Mouse (Mus musculus) forelimb bud, embryonic 11.5 days (tissue): ENCODE data around the gene Hoxd12.
A peak's percentile ranks its signal among the peaks of the same experiment; 100 is the strongest.

Experiments
- DNase-seq: peaks from one replicate; pipeline ENCODE4 v3.0.0-alpha.2; 2012; ENCODE audit warnings: low read depth, low spot score

Gene Hoxd12

DNA sequence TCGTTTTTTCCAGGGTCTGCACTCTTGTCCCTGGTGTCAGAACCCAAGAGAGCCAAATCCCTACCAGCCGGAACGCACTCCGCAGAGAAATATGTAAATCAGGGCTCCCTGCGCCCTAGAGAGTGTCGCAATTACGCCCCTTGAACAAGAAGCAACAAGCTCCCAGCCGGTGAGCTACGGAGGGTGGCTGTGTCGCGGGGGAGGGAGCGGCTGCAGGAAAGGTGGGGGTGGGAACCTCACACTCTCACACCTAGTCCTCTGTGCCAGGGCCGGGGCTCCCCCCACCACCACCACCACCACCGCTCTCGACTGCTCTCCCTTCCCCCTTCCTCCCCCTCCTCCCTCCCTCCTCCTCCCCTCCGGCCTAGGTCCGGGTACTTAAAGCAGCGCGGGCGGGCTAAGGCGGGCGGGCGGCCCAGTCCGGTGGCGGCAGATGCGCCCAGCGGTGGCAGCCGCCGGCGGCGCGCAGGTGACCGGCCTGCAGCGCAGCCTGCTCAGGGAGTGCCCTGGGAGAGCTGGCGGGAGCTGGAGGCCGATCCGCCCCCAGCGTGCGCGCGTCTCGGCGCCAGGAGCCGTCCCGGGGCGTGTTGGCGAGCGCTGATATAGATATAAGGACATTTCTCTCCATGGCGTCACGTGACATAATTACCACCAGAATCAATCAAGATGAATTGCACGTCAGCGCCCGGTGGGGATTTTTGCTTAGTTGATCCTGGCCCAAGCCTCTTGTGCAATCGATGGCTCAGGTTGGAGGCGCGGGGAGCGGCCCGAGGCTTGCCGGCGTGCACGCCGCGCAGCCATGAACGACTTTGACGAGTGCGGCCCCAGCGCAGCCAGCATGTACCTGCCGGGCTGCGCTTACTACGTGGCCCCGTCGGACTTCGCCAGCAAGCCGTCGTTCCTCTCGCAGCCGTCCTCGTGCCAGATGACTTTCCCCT is 7.0 kb downstream of the Hoxd12 start:
- no peak for DNase-seq

DNA sequence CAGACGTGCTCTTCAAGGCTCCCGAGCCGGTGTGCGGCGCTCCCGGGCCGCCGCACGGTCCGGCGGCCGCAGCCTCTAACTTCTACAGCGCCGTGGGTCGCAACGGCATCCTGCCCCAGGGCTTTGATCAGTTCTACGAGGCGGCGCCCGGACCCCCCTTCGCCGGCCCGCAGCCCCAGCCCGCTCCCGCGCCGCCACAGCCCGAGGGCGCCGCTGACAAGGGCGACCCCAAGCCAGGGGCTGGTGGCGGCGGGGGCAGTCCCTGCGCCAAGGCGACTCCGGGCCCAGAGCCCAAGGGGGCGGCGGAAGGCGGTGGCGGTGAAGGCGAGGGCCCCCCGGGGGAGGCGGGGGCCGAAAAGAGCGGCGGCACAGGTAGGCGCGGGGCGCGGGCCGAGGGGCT is 8.0 kb downstream of the Hoxd12 start:
- DNase-seq, result no peak

DNA sequence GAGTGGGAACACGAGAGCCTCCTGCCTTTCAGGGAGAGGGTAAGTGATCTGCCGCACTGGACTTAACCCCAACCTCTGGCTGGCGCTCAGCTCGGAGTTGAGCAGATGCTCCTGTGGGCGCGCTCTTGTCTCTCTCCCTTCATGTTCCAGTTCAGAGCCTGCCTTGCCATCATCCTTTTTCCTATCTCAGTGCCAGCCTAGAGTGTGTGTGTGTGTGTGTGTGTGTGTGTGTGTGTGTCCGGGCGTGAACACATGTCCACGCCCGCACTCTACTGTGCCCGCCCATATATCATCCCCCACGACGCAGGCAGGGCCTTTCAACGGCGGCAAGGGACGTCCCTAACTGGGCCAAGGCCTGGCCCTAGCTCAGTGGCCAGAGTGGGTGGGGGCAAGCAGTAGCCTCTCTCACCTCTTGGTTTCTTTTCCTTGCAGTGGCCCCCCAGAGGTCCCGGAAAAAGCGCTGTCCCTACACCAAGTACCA is 8.7 kb downstream of the Hoxd12 start:
- DNase-seq, result no peak

DNA sequence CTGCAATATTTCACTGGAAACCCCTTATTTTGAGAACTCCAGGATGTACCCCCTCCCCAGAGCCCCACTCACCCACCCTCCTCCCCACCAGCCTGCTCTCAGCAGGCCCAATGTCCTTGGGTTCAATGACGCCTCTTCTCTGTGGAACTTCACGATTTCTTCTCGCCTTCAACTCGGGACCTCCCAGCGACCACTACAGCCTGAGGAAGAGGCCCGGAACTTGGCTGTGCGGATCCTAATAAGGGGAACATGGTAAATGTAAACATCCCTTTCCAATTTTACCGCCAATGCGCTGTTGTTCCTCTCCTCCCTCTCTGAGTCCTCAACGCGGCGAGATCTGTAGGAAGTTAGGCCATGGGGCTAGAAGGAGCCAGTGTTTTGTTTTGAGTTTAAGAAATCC is 9.3 kb downstream of the Hoxd12 start:
- DNase-seq, result no peak

DNA sequence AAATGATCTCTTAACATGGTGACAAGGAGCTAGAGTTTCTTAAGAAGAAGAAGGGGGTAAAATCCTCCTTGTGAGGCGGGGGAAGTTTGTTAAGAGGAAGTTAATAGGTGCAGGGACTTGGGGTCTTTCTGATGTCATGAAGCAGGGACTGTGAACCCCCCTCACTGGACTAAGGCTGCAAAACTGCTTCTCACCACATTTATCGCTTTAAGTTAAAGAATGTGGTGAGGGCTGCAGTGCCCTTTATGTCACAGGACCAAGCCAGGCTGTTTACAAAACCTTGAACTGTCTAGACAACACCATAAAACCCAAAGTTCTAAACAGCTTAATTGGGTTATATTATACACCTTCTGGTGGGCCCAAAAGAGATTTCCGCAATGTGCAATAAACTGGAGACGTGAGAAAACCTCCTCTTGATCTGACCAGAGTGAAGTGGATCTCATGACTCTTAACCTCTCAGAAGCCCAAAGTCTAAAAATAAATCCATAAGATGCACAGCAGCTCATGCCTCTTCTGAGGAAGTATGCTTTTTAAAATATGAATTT is 10.3 kb downstream of the Hoxd12 start:
- no peak for DNase-seq

DNA sequence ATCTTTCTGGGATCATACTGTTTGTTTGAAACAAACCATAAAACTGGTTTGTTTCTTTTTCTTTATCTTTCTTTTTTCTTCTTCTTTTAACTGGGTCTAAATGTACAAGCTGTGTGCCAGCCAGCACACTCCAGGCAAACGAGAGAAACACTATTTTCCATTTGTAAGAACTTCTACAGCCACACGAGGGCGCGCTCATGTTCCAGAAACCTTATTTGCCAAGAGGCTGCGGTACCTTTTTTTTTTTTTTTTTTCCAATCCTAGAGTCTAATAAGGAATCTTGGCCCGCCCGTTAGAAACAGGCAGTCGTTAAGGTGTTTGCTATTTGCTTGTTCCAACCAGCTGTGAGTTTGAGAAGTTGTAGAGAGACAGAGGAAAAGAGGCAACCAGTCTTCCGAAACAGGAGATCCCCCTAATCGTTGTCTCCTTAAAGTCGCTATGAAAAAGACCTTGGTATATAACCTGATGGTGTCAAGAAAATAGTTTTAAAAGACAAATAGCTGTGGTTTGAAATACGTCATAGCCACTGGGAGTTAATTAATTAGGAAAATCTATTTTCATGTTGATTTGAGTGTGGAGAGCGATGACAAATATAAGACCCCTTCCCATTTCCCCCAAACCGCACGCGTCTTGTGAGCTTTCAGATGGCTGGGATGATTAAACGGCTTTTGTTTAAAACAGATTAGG is 11.6 kb downstream of the Hoxd12 start:
- DNase-seq, result peak; percentile 91

DNA sequence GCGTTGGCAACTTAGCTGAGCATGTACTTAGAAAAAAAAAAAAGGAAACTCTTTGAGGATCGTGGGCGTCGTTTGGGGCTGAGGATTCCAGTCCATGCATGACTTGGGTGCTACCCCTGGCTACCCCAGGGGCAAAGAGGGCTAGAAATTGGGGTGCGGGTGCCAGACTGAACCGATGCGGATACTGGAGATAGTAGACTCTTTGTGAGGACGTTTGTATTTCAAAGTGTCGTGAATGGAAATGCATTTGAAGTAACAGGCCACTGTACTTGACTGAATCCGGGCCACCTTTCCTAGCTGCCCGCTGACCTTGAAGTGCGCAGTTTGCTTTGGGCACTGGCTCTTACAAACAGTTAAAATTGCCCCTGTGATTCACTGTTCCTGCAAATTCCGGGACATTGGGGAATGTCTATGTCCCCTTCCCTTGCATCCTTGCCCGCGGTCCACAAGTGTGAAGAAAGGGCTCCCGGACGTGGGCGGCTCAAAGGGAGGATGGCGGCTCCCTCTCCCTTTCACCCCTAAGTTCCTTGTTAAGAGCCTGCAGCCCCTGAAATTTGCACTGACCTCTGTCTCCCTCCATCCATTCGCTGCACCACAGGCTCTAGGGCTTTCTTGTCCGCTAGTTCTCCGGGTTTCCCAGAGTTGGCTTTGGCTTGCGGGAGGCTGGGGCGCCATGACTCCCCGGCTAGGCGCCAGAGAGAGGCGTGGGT is 12.3 kb downstream of the Hoxd12 start:
- DNase-seq, result no peak

DNA sequence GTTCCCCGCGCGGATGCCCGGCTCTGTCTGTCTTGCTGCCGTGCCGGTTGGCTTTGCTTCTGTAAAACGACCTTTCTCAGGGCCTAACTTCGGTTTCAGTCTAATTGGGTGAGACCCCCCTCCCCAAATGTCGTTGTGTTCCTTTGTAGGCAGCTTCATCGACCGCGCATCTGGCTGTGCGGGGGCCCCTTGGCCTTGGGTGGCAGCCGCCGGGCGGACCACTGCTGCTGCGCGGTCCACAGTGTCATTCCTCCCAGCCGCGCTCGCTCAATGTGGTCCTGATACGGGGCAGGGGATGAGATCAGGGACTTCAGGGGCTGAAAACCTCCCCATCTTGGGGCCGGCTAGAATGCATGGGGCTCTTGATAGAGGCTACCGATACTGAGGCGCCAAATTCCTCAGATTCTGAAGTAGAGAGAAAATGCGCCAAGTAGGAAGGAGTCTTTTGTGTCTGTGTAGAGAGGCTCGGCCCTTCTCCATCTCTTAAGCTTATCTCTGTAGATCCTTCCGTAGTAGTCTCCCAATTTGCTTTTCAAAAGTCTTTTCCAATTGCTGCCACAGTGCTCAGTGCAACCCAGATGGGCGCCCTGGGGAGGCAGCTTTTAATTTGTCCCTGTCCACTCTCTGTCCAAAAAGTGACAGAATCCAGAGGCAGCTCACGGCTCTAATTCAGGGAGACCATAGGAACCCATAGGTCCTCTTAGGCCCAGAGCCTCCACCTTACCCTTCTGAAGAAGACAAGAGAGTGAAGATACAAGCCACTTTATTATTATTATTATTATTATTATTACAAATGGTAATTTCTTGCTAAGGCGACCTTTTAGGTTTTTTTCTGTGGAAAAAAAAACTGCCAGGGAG is 13.1 kb downstream of the Hoxd12 start:
- DNase-seq, result no peak

DNA sequence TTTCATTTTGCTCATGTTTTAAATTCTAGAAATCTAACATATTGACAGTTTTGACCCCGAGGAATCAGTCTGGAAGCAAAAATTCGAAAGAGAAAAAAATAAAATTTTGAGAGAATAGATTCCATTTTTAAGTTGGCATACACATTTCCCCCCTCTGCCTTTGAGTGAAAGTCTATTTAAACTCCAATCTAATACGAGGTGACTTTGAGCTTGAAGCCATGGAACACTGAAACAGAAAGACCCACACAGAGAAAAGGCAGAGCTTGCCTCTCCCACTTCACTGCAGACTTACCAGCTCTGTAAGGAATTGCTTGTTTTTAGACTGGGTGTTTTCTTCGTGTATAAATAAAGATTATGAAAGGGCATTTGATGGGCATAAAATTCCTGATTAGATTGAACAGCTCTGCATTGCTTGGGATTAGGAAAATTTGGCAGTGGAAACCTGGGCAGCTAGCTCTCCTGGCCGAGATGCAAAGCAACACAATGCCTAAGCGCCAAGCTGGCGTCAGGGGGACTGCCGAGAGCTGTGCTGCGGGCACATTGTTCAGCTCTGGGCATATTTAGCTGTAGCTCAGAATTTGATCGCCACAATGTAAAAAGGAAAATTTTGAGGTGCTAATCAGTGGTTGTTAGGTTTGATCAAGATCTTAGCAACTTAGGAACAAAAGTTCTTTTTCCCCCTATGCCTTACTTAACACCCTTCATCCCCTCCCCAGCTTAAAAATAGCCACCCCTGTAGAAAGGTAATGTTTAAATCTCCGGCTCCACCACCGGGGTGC is 14.2 kb downstream of the Hoxd12 start:
- DNase-seq, result no peak

DNA sequence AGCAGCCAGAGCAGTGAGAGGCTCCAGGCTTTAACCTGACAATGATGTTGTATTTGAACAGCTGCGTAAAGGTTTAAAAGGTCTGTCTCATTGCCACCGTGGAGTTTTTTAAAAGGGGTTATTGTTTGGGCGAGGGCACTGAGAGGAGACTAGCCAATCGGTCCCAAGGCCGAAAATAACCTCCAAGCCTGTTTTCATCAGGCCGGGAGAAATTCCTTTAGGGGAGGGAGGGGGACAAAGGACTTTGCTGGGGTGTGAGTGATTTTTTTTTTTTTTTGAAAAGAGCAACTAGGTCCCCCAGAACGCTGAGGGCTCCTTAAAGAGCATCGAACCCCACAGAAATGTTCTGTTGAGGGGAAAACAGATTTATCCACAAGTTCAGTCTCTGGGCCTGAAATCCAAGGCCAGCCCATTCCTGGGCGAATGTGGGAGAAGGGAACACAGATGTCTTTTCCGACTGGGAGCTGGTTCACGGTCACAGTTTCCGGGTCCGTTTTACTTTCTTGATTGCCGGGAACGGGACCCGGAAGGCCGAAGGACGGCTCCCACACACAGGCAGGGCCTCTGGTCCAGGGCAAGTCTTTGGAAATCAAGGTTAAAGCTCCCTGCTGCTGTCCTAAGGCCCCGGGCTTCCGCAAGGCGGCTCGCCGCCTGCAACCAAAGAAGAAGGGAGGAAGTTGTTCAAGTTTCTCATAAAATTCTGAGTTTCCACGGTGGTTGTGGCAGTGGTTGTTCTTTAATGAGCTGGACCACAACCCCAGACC is 14.9 kb downstream of the Hoxd12 start:
- no peak for DNase-seq

DNA sequence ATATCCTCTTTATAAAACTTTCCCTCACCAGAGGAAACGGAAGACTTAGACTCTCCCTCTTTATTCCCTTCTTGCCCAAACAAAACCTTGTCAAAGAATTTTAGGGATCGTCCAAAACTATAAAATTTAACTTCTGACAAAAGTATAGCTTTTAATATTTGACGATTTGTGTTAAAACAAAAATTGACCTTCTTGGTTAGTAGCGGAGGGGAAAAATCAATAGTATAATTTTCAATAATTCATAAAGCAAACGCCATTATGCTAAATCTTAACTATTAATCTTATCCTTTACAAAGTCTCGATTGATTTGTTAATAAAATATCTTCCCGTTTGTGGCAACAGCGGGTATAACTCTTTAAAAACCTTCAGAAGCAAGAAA is 15.5 kb downstream of the Hoxd12 start:
- DNase-seq, result no peak

DNA sequence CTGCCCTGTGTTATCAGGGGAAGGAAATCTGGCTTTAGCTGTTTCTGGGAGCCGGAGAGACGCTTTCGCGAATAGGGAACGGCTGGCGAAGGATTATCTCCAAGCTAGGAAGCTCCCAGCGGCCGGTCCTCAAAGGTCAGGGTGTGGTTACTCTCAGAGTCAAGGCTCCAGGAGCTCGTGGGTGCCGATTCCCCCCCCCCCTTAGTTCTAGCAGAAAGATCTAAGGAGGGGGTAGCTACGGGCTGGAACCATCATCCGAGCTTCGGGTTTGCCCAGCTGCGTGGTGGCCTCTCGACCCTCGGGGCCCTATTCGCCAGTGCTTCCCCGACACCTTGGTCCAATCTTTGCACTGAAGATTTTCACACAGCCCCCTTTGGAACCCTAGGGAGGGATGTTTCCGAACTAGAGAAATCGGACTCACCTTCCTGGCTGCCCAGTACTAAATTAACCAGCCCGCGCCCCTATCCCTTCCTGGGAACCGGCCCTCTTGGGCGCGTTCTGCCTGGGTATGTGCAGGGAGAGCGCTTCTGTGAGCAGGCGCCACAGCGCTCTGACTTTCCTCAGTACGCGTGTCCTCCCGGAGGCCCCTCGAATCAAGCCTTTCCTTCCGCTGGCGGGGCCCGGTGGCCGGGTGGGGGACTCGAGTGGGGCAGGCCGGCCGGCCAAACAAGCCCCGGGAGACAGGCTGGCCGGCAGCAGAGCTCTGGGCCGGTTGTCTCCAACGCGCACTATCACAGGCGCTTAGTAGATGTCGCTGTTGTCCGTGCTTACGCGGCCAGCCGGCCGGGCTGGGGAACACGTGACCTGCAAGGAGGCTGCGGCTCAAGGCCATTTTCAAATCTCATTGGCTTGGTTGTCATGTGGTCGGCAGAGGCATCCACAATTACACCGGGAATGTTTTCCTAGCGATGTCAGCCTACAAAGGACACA is 16.5 kb downstream of the Hoxd12 start, which contains the start of gene Hoxd10:
TSS of gene Hoxd10 (plus strand) at position 903 of the 930 bp plus-strand sequence.
- DNase-seq, result peak; percentile 94

DNA sequence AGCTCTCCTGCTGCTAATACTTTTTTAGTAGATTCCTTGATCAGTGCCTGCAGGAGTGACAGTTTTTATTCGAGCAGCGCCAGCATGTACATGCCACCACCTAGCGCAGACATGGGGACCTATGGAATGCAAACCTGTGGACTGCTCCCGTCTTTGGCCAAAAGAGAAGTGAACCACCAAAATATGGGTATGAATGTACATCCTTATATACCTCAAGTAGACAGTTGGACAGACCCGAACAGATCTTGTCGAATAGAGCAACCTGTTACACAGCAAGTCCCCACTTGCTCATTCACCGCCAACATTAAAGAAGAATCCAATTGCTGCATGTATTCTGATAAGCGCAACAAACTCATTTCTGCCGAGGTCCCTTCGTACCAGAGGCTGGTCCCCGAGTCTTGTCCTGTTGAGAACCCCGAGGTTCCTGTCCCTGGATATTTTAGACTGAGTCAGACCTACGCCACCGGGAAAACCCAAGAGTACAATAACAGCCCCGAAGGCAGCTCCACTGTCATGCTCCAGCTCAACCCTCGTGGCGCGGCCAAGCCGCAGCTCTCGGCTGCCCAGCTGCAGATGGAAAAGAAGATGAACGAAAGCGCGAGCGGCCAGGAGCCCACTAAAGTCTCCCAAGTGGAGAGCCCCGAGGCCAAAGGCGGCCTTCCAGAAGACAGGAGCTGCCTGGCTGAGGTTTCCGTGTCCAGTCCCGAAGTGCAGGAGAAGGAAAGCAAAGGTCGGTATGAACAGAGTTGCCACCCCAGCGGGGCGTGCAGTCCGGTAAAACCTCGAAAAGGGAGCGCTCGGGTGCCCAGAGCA is 17.4 kb downstream of the Hoxd12 start:
- no peak for DNase-seq

DNA sequence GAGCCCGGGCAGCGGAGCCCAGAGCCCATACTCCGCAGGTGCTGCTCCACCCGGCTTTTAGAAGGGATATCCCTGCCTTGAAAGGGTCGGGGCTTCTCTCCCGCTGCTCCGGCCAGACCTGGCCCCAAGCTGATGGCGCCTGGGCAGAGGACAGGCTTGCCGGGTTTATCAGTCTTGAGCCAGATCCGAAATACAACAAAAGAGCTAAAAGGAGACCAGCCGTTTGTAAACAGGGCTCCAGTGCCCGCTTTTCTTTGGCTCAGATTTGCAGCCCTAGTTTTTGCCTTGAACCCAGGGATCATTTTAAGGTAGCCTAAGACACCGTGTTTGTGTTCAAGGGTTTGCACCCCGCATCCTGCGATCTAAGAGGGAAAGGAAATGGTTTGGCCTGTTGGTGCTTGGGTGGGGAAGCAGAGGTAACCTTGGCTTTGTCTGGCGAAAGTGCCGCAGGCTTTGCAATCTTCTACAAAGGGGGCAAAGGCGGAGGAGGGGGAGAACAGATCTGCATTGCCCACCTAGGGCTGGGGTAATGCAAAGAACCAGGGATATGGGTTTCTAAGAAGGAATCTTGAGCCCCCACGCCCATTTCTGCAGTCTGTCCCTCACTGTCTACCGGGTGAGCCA is 18.1 kb downstream of the Hoxd12 start:
- no peak for DNase-seq

DNA sequence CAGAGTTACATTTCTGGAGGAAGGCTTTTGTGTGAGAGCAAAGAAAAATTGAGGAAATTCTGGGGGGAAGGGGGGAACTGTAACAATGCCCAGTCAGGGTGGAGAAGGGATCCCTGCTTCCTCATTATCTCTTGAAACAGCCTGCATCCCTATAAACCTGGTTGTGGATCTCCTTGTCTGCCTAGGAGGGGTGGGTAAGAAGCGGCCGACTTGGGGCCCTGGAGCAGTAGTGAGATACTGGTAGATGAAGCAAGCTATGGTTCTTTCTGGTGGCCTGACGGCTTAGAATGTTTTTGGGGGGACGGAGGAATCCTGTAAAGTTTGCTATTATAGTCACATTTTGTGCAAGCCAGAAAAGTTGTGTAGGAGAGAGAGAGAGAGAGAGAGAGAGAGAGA is 18.6 kb downstream of the Hoxd12 start:
- no peak for DNase-seq

DNA sequence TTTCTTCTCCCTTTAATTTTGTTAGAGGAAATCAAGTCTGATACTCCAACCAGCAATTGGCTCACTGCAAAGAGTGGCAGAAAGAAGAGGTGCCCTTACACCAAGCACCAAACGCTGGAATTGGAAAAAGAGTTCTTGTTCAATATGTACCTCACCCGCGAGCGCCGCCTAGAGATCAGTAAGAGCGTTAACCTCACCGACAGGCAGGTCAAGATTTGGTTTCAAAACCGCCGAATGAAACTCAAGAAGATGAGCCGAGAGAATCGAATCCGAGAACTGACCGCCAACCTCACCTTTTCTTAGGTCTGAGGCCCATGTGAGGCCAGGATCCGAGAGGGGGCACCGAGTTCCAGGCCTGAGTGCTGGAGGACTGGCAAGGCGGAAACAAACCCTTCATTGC is 19.3 kb downstream of the Hoxd12 start:
- peak; percentile 81 for DNase-seq

DNA sequence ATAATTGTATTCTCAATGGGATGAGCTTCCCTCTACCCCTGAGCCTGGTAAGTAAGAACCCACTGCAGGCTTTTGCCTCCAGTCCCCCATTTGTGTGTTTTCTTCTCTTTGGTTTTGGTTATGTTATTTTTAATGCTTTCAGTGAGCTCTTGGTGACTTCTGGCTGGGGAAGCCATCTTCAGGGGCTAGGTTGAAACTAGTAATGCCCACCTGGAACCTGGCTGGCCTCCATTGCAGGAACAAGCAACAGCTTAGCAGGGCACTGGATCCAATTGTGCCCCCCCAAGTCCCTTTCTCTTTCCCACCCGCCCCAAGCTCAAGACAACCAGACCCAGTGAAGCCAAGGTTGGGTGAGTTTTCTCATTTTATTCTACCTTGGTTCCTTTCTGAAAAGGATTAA is 20.6 kb downstream of the Hoxd12 start:
- no peak for DNase-seq
